Mouse (Mus musculus) embryo, embryonic 10.5 days (tissue): ENCODE measurements around the gene AY761185.
"Not testable (repeated sequence)": the region's sequence is repeated elsewhere in the genome, so short reads cannot be mapped to it uniquely, and the experiment has no call there.

Experiments used
- DNase-seq: peaks from one replicate; pipeline ENCODE4 v3.0.0-alpha.2; 2015; ENCODE audit warnings: low spot score

The AY761185 gene

GRCm38 (mm10) chr8:20944610-20945009 lies at the start of gene AY761185:
Gene AY761185 (minus strand): TSS chr8:20944710.
- DNase-seq = no peak

- not testable (repeated sequence) for DNase-seq
These were observed 49.5 kb upstream of the AY761185 start for GRCm38 (mm10) chr8:20994042-20994441.

GRCm38 (mm10) chr8:20979846-20980245 lies 35.3 kb upstream of the AY761185 start:
- DNase-seq = no peak

- no peak for DNase-seq
These were observed 20.0 kb upstream of the AY761185 start for GRCm38 (mm10) chr8:20964531-20964930.

- no peak for DNase-seq
These were observed 22.5 kb downstream of the AY761185 start, which contains the start of gene Gm6040 for GRCm38 (mm10) chr8:20921971-20922370. Gene Gm6040 (minus strand): TSS chr8:20922071.

GRCm38 (mm10) chr8:20912288-20912687 lies 32.2 kb downstream of the AY761185 start:
- no peak for DNase-seq

GRCm38 (mm10) chr8:20908256-20908655 lies 36.3 kb downstream of the AY761185 start:
- no peak for DNase-seq

GRCm38 (mm10) chr8:20907119-20907518 lies 37.4 kb downstream of the AY761185 start:
- no peak for DNase-seq

- DNase-seq = no peak
These were observed 42.0 kb downstream of the AY761185 start, which contains the start of gene Gm15056 for GRCm38 (mm10) chr8:20902527-20902926. Gene Gm15056 (minus strand): TSS chr8:20902627.
